Mouse (Mus musculus): ENCODE measurements at regions not wholly inside any gene's neighbourhood (a gene's known extent, or its start where the extent isn't known, plus 50 kb on each side); places are given as distances from the start of the nearest gene placed in this dataset.
"Not testable (repeated sequence)": the region's sequence is repeated elsewhere in the genome, so short reads cannot be mapped to it uniquely, and the experiment has no call there.

DNA sequence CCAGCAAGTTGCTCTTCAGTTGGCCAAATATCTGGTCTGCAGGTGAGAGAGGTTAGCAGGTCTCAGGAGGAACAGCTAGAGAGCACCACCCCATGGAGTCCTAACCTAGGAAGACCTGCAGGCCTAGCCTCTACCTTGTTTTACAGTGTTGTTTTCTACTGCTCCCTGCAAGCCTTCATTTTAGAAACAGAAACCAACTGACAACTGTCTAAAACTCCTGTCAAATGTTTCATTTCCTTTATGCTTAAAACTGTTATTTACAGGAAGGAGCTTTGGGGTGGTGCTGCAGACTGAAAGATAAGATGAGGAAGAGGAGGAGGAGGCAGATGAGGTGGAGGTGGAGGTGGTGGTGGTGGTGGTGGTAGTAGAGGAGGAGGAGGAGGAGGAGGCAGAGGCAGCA lies 96.6 kb upstream of the Selenop start:
- peaks cover 27% of the 10 kb centered on the region for H3K4me1 ChIP-seq
- no peaks in the 10 kb centered on the region for H3K36me3 ChIP-seq (replicated peaks; ENCODE audit: low read length)
- H3K9me3 ChIP-seq = no peaks in the 10 kb centered on the region
- H3K27me3 ChIP-seq (replicated peaks) = no peaks in the 10 kb centered on the region
- peak overlapping the region; percentile 33 for H3K4me3 ChIP-seq (replicated peaks)
- no peak for TF ChIP-seq FLI1 (IDR thresholded peaks at IDR 0.05; ENCODE audit: low read length)
- TF ChIP-seq GATA1 (IDR thresholded peaks at IDR 0.05; ENCODE audit: borderline replicate concordance, low read length) = no peak

DNA sequence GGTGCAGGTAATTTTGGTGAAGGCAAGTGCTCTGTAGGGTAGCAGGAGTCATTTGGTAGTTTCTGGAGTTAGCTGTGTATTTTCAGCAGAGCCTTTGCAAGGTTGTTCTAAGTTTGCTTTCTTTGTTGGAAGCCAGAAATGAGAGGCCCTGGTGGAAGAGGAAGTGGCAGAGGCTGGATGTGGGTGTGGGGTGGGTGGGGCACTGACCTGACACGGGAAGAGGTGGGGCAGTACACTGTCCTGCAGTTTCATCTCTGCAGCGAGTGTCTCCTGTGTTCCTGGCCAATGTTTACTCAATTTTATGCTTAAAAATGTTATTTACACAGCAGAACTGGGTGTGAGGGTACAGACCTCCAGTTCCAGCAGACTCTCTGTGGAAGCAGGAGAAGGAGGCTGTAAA lies 94.3 kb upstream of the Selenop start:
- Histone ChIP-seq H3K36me3 (replicated peaks; ENCODE audit: low read length) (no peaks in the 10 kb centered on the region), H3K27me3 (replicated peaks) (no peaks in the 10 kb centered on the region), H3K9me3 (no peaks in the 10 kb centered on the region), H3K4me1 (peaks cover 27% of the 10 kb centered on the region), H3K4me3 (replicated peaks) (peak overlapping the region; percentile 67)
- no peak for TF ChIP-seq GATA1 (IDR thresholded peaks at IDR 0.05; ENCODE audit: borderline replicate concordance, low read length)
- no peak for TF ChIP-seq FLI1 (IDR thresholded peaks at IDR 0.05; ENCODE audit: low read length)

DNA sequence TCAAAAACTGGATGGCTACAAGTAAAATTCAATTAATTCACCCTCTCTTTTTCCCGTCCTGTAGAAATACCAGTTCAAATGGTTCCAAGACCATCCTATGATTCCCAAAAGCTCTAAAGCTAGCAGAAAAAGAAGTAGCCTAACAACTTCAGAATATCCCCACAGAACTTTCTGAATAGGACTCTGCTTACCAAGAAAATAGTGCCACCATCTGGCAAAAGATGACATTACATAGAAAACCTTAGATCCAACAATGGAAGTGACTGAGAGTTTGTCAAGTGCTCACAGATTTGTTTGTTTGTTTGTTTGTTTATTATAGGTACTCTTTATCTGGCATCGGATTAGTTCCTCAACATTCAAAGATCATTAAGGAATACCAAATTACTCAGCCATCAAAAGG lies 93.5 kb upstream of the Selenop start:
- Histone ChIP-seq H3K36me3 (replicated peaks; ENCODE audit: low read length) (no peaks in the 10 kb centered on the region), H3K27me3 (replicated peaks) (no peaks in the 10 kb centered on the region), H3K9me3 (no peaks in the 10 kb centered on the region), H3K4me1 (peaks cover 27% of the 10 kb centered on the region), H3K4me3 (replicated peaks) (no peak overlapping the region)
- no peak for TF ChIP-seq FLI1 (IDR thresholded peaks at IDR 0.05; ENCODE audit: low read length)
- TF ChIP-seq GATA1 (IDR thresholded peaks at IDR 0.05; ENCODE audit: borderline replicate concordance, low read length) = no peak

DNA sequence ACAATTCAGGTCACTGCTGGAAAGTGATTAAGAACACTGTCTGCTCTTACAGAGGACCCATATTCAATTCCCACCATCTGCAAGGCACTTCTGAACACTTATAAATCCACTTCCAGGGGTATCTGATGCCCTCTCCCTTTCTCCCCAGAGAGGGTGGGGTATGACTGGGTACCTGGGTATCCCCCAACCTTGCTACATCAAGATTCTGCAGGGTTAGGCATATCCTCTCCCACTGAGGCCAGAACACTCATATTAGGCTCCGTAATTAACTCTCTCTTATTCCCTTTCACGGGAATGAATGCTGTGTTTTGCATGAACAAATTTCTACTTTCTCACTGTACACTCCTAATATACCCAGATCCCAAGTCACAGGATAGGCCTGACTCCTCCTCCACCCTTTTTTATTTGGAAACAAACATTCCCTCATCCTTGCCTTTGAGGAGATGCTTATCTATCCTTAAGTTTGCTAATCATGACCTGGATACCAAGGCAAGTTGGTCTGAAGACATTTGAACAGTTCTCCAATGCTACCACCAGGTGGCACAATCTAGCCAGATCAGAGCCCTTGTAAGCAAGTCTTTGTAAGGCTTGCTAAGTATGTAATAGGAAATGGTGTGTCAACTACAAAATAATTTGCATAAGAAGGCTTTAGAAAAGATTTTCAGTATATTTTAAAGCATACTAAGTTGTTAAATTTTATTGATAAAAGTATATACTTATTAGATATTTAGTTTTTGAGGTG lies 66.3 kb upstream of the Selenop start:
- H3K4me3 ChIP-seq (replicated peaks) = no peak overlapping the region
- TF ChIP-seq GATA1 (IDR thresholded peaks at IDR 0.05; ENCODE audit: borderline replicate concordance, low read length) = no peak
- TF ChIP-seq FLI1 (IDR thresholded peaks at IDR 0.05; ENCODE audit: low read length) = no peak
- H3K36me3 ChIP-seq (replicated peaks; ENCODE audit: low read length) = no peaks in the 10 kb centered on the region
- no peaks in the 10 kb centered on the region for H3K27me3 ChIP-seq (replicated peaks)
- no peaks in the 10 kb centered on the region for H3K9me3 ChIP-seq
- H3K4me1 ChIP-seq = no peaks in the 10 kb centered on the region

DNA sequence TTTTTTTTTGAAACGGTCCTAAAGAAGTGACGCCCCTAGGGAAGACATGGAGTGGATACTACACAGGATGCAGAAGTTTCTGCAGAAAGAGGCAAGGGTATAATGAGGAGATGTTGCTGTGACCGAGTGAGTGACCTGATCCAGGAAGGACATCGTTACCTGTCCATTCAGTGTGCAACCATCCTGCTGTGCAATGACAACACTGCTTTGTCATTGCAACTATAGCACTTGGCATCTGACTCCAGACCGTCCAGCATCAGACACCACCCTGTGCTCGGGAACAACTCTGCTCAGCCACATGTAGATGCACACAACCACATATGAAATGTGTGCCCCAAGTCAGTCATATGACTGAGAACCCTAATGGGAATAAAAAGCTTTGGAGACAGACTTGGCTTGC lies 62.8 kb upstream of the Selenop start:
- TF ChIP-seq FLI1 (IDR thresholded peaks at IDR 0.05; ENCODE audit: low read length) = no peak
- TF ChIP-seq GATA1 (IDR thresholded peaks at IDR 0.05; ENCODE audit: borderline replicate concordance, low read length) = no peak
- H3K4me1 ChIP-seq = no peaks in the 10 kb centered on the region
- peak overlapping the region; percentile 39 for H3K4me3 ChIP-seq (replicated peaks)
- H3K9me3 ChIP-seq = peaks cover 8% of the 10 kb centered on the region
- H3K27me3 ChIP-seq (replicated peaks) = no peaks in the 10 kb centered on the region
- no peaks in the 10 kb centered on the region for H3K36me3 ChIP-seq (replicated peaks; ENCODE audit: low read length)

DNA sequence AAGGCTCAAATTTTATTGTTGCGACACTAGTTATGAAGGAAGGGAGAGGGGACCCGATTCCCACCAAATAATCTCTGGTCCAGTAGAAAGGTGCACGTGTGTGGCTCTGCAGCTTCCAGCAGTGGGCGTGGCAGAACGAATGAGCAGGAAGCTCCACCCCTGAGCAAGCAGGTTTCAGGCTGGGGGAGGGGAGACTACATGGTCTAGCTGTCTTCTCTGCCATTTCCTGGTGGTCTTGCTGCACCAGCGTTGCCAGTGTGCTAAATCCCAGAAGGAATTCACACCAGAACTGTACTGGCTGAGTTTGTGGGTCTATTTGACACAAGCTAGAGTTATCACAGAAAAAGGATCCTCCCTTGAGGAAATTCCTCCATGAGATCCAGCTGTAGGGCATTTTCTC lies 62.3 kb upstream of the Selenop start:
- H3K36me3 ChIP-seq (replicated peaks; ENCODE audit: low read length); H3K4me1 ChIP-seq; H3K9me3 ChIP-seq; H3K4me3 ChIP-seq (replicated peaks); H3K27me3 ChIP-seq (replicated peaks): not testable (repeated sequence)

DNA sequence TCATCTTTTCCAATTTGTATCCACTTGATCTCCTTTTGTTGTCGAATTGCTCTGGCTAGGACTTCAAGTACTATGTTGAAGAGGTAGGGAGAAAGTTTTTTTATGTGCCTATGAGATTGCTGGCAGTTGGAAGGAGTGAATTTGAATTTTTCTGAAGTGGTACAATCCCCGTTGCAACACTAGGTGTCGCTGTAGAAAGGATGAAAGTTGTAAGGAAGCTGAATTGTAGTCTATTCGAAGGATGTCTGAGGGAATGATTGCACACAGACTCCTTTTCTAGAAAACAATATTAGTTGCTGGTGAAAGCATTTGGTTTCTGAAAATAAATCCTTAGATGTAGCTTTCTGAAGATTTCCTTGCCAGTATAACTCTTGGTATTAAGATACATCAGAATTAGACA lies 54.6 kb upstream of the Selenop start:
- Histone ChIP-seq H3K27me3 (replicated peaks) (no peaks in the 10 kb centered on the region), H3K9me3 (no peaks in the 10 kb centered on the region; the same call in 1 of the 2 replicates), H3K4me3 (replicated peaks) (no peak overlapping the region), H3K4me1 (no peaks in the 10 kb centered on the region), H3K36me3 (replicated peaks; ENCODE audit: low read length) (no peaks in the 10 kb centered on the region)
- TF ChIP-seq GATA1 (IDR thresholded peaks at IDR 0.05; ENCODE audit: borderline replicate concordance, low read length) (no peak), FLI1 (IDR thresholded peaks at IDR 0.05; ENCODE audit: low read length) (no peak)

DNA sequence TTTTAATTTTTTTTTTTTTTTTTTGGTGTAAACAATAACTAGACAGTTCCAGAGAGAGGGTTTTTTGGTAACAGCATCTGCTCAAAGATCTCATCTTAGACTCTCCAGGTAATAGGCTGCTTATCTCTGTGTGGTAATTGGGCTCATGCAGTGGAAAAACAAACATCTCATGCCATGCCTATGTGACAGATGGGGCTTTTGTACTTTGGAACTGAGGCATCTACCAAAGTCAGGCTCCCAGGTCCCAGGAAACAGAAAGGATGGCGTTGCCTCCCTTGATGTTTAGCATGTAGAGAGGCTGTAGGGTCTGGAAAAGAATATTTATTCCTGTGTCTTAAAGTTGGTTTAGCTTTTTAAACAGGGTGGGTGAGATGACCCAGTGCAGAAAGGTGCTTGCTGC lies 53.1 kb upstream of the Selenop start:
- H3K4me1 ChIP-seq = no peaks in the 10 kb centered on the region
- H3K27me3 ChIP-seq (replicated peaks) = no peaks in the 10 kb centered on the region
- H3K9me3 ChIP-seq = no peaks in the 10 kb centered on the region
- no peak overlapping the region for H3K4me3 ChIP-seq (replicated peaks)
- H3K36me3 ChIP-seq (replicated peaks; ENCODE audit: low read length) = no peaks in the 10 kb centered on the region
- TF ChIP-seq GATA1 (IDR thresholded peaks at IDR 0.05; ENCODE audit: borderline replicate concordance, low read length) (no peak), FLI1 (IDR thresholded peaks at IDR 0.05; ENCODE audit: low read length) (no peak)
